Mouse (Mus musculus) mammary gland, adult 2 months (tissue): ENCODE results near the gene Dnah6. TPM values are rescaled to one million over a fixed set of nuclear protein-coding genes. Genes with fewer than 3 reads are reported as not detected.

Experiments used
- polyA plus RNA-seq: library from polyadenylated mRNA; depleted of rRNA; stranded (reverse); fragments of >200 nt; gene quantifications from 2 replicates; pipeline ENCODE4 v1.2.3, GENCODE M21; 2012; ENCODE audit warnings: low replicate concordance; rRNA removed

The Dnah6 gene
- 0.10 and 0.11 TPM in 2 replicates for polyA plus RNA-seq

GRCm38 (mm10) chr6:73221189-73221957 is at the start of gene Dnah6:
TSS of gene Dnah6 (minus strand) at chr6:73221651.

GRCm38 (mm10) chr6:73248237-73249048 is 27.0 kb upstream of the Dnah6 start, which contains the start of gene Suclg1:
TSS of gene Suclg1 (plus strand) at chr6:73248382.

Other genes starting within 250 kb of the Dnah6 start
- 62.6 and 165 TPM in 2 replicates for gene Suclg1, start 26.7 kb upstream of the Dnah6 start, polyA plus RNA-seq
- not detected in 2 replicates for gene 4931417E11Rik, start 248.0 kb upstream of the Dnah6 start, polyA plus RNA-seq